Mouse (Mus musculus) embryonic facial prominence, embryonic 14.5 days (tissue): Measurements from ENCODE around the gene Tbcb. TPM values are rescaled to one million over a fixed set of nuclear protein-coding genes. Genes with fewer than 3 reads are reported as not detected.

Source experiments
- ATAC-seq: fragments of 200-750 bp; cut with Nextera tagmentation; 2 replicates; pipeline ENCODE4 v1.8.0; 2017; ENCODE audit warnings: low read depth, moderate number of reproducible peaks, moderate TSS enrichment
- DNase-seq: peaks from one replicate; pipeline ENCODE4 v3.0.0-alpha.2; 2015; ENCODE audit warnings: low spot score
- H3K27ac ChIP-seq: fragments of 300-500 bp; sonication (generic); replicated peaks from 2 replicates; pipeline ENCODE4 v1.5.1; 2014; ENCODE audit warnings: low read depth, mild to moderate bottlenecking, low read length, moderate library complexity
- H3K27me3 ChIP-seq: fragments of 300-500 bp; sonication (generic); replicated peaks from 2 replicates; pipeline ENCODE4 v1.6.1; 2014; ENCODE audit warnings: low read length; ENCODE audit not compliant: control insufficient read depth, insufficient read depth
- H3K36me3 ChIP-seq: fragments of 300-500 bp; sonication (generic); 2 replicates; pipeline ENCODE4 v1.6.1; 2014; ENCODE audit warnings: low read length, mixed read lengths; ENCODE audit not compliant: control insufficient read depth, insufficient read depth
- H3K4me1 ChIP-seq: fragments of 300-500 bp; sonication (generic); 2 replicates; pipeline ENCODE4 v1.6.1; 2014; ENCODE audit warnings: antibody characterized with exemption, low read length; ENCODE audit not compliant: control insufficient read depth, insufficient read depth
- H3K4me2 ChIP-seq: fragments of 300-500 bp; sonication (generic); 2 replicates; pipeline ENCODE4 v1.6.1; 2014; ENCODE audit warnings: low read depth, mild to moderate bottlenecking, low read length, moderate library complexity, mixed read lengths
- H3K4me3 ChIP-seq: fragments of 300-500 bp; sonication (generic); 2 replicates; pipeline ENCODE4 v1.5.1; 2014; ENCODE audit warnings: low read depth, mild to moderate bottlenecking, low read length
- H3K9ac ChIP-seq: fragments of 300-500 bp; sonication (generic); 2 replicates; pipeline ENCODE4 v1.6.1; 2014; ENCODE audit warnings: low read depth, mild to moderate bottlenecking, low read length, moderate library complexity, mixed read lengths
- H3K9me3 ChIP-seq: fragments of 300-500 bp; sonication (generic); 2 replicates; pipeline ENCODE4 v1.6.1; 2016; ENCODE audit warnings: low read length; ENCODE audit not compliant: control insufficient read depth
- WGBS: fragments of 180-500 bp; shearing (Covaris S2); extraction: QIAGEN DNeasy Blood & Tissue Kit; methylation state at CpG from one replicate; pipeline ENCODE4 v1.1.7; 2014; 5-methylcytosine and 5-hydroxymethylcytosine counted together
- polyA plus RNA-seq: library from polyadenylated mRNA; unstranded; fragments of >200 nt; fragmentation: Nextera tagmentation; extraction: Ambion mirVana; gene quantifications from 2 replicates; pipeline ENCODE4 v1.2.1, GENCODE M21; 2014

The Tbcb gene
- polyA plus RNA-seq, 1 experiment from 2014 or later, result 166 TPM

DNA sequence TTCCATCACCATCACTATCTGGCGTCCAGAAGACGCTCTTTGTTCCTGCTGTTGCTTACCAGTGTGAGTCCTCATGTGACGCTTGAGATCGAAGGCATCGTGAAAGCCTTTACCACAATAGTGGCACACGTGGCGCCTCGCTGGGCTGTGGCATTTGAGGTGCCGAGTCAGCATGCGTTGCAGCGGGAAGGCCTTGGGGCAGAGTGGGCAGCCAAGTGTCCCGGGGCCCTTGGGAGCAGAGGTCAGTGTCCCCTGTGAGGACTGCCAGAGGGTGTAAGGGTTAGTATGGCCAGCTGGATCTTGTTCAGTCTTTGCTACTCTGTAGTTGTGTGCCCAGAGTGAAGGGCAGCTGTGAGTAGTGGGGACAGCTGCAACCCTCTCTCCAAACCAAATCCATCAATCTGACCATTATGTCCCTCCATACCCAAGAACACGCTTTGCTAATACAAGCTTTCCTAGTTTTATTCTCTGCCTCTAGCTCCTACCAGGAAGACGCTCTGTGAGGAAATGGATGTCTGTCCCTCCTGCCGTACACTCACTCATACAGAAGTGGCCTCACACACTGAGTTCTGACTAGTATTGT lies 2.3 kb upstream of the Tbcb start:
- Histone ChIP-seq H3K36me3 (peaks cover 20% of the 10 kb centered on the region; the same call in 1 of the 2 replicates), H3K4me2 (no peak overlapping the region), H3K27me3 (no peaks in the 10 kb centered on the region), H3K9ac (no peak overlapping the region), H3K9me3 (no peaks in the 10 kb centered on the region), H3K4me3 (no peak overlapping the region), H3K27ac (no peak overlapping the region), H3K4me1 (peaks cover 6% of the 10 kb centered on the region)
- no peak for DNase-seq
- 92% methylated on average over 15 of the region's 15 CpGs for WGBS
- no peak for ATAC-seq

- peak overlapping the region; percentile 72; the same call in 1 of the 2 replicates for H3K4me3 ChIP-seq
- peak overlapping the region; percentile 74 for H3K4me2 ChIP-seq
- H3K27ac ChIP-seq, result no peak overlapping the region
Measured at GRCm38 (mm10) chr7:30233387-30233786, 1.3 kb upstream of the Tbcb start.

DNA sequence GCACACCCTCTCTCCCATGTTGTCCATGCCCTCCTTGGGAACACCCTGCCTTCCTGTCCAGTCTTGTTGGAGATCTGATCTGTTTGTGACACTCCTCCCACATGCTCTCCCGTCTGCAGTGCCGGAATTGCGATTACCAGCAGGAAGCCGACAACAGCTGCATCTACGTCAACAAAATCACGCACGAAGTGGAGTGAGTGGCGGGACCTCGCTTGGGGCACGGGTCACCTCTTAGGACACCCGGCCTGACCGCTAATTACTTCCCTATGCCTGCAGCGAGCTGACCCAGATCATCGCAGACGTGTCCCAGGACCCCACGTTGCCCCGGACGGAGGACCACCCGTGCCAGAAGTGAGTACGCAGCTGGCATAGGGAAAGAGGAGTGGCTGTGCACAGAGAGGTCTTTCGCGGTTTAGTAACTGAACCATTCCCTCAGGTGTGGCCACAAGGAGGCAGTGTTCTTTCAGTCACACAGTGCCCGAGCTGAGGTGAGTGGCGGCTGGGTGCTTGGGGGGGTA lies 618 bp upstream of the Tbcb start:
- Histone ChIP-seq H3K4me1 (peaks cover 6% of the 10 kb centered on the region), H3K9me3 (no peaks in the 10 kb centered on the region), H3K27ac (peak overlapping the region; percentile 92; the same call in 1 of the 2 replicates), H3K36me3 (peaks cover 35% of the 10 kb centered on the region; the same call in 1 of the 2 replicates), H3K4me3 (peak overlapping the region; percentile 72), H3K27me3 (no peaks in the 10 kb centered on the region), H3K4me2 (peak overlapping the region; percentile 74), H3K9ac (peak overlapping the region; percentile 83)
- DNase-seq, result peak; percentile 70
- under 1% methylated on average over 24 of the region's 24 CpGs for WGBS
- ATAC-seq, result peak; percentile 7; the same call in 1 of the 2 replicates

More at GRCm38 (mm10) chr7:30233387-30233786, 1.3 kb upstream of the Tbcb start:
- ATAC-seq (no peak), DNase-seq (no peak)
- Histone ChIP-seq H3K27me3 (no peaks in the 10 kb centered on the region), H3K9ac (peak overlapping the region; percentile 37; the same call in 1 of the 2 replicates), H3K4me1 (peaks cover 6% of the 10 kb centered on the region), H3K9me3 (no peaks in the 10 kb centered on the region), H3K36me3 (peaks cover 28% of the 10 kb centered on the region; the same call in 1 of the 2 replicates)
- WGBS, result 86% methylated on average over 20 of the region's 20 CpGs

DNA sequence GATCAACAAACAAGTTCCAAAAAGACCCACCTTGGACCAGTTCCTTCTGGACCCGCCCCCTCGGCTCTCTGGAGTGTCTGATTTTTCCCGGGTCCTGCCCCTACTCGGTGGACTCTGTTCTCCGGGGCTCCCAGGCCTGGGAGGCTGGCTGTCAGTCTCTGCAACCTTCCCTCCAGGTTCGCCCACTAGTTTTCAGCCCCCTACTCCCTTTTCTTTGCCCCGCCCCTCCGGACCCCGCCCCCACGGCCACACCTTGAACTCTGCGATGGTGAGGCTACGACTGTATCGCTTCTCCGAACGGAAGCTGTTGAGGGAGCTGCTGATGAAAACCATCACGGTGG lies 774 bp downstream of the Tbcb start:
- Histone ChIP-seq H3K9me3 (no peaks in the 10 kb centered on the region), H3K4me1 (peaks cover 6% of the 10 kb centered on the region), H3K9ac (peak overlapping the region; percentile 83), H3K4me2 (peak overlapping the region; percentile 78), H3K4me3 (peak overlapping the region; percentile 72), H3K27ac (peak overlapping the region; percentile 92), H3K27me3 (no peaks in the 10 kb centered on the region), H3K36me3 (peaks cover 49% of the 10 kb centered on the region)
- WGBS, result under 1% methylated on average over 16 of the region's 16 CpGs
- ATAC-seq (no peak), DNase-seq (no peak)

GRCm38 (mm10) chr7:30224206-30224605 lies 7.9 kb downstream of the Tbcb start:
- no peaks in the 10 kb centered on the region for H3K4me1 ChIP-seq
- H3K4me3 ChIP-seq, result no peak overlapping the region
- no peak for ATAC-seq
- H3K27ac ChIP-seq, result no peak overlapping the region
- 94% methylated on average over 12 of the region's 12 CpGs for WGBS
- H3K27me3 ChIP-seq, result no peaks in the 10 kb centered on the region
- no peak for DNase-seq
- no peaks in the 10 kb centered on the region for H3K9me3 ChIP-seq
- no peak overlapping the region for H3K9ac ChIP-seq
- H3K36me3 ChIP-seq, result peaks cover 60% of the 10 kb centered on the region
- H3K4me2 ChIP-seq, result no peak overlapping the region

DNA sequence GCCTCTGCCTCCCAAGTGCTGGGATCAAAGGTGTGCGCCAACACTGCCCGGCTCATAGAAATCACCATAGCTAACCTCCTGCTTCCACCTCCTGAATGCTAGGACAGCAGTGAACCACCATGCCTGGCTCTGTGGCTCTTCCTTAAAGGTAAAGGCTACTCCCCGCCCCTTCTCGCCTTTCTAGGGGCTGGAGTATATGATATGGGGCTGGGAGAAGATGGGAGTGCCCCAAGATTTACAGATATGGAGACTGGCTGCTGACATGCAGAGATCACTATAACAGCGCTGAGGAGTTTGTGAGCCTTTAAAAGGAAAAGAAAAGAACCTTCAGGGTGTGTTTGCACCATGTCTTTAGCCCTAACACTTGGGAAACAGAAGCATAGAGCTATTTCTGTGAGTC lies 9.9 kb downstream of the Tbcb start:
- WGBS, result 94% methylated on average over 5 of the region's 5 CpGs
- Histone ChIP-seq H3K4me3 (no peak overlapping the region), H3K27ac (no peak overlapping the region), H3K27me3 (no peaks in the 10 kb centered on the region), H3K36me3 (peaks cover 43% of the 10 kb centered on the region), H3K9me3 (no peaks in the 10 kb centered on the region), H3K4me2 (no peak overlapping the region), H3K9ac (no peak overlapping the region), H3K4me1 (no peaks in the 10 kb centered on the region)
- no peak for DNase-seq
- no peak for ATAC-seq

DNA sequence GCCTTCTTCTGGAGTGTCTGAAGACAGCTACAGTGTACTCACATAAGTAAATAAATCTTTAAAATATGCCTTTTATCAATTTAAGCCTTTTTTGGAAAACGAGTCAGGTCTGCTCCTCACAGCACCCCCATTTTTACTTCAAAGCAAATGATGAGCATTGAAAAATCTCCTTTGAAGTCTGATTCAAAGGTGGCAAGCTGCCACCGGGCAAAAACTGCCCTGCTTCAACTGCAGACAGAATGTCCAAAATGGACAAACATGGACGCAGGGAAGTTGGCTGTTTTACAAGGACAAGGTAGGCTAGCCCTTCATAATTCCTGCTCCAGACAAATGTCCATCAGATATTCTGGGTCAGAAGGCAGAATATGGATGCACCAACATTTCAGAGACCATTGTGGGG lies 10.6 kb downstream of the Tbcb start:
- WGBS, result 80% methylated on average over 3 of the region's 3 CpGs
- Histone ChIP-seq H3K4me3 (no peak overlapping the region), H3K9me3 (no peaks in the 10 kb centered on the region), H3K9ac (no peak overlapping the region), H3K36me3 (peaks cover 35% of the 10 kb centered on the region), H3K27ac (no peak overlapping the region), H3K4me2 (no peak overlapping the region), H3K27me3 (no peaks in the 10 kb centered on the region), H3K4me1 (no peaks in the 10 kb centered on the region)
- no peak for DNase-seq
- ATAC-seq, result no peak

- Histone ChIP-seq H3K4me3 (peak overlapping the region; percentile 47), H3K4me2 (peak overlapping the region; percentile 85), H3K4me1 (no peaks in the 10 kb centered on the region), H3K27ac (no peak overlapping the region), H3K36me3 (peaks cover 24% of the 10 kb centered on the region), H3K9me3 (no peaks in the 10 kb centered on the region), H3K27me3 (no peaks in the 10 kb centered on the region), H3K9ac (peak overlapping the region; percentile 56)
- 21% methylated on average over 11 of the region's 11 CpGs for whole genome bisulfite sequencing
- DNase-seq, result no peak
- no peak for ATAC-seq
Measured at GRCm38 (mm10) chr7:30220008-30220356, 12.1 kb downstream of the Tbcb start.
